Mouse (Mus musculus) intestine, embryonic 14.5 days (tissue): Measurements from ENCODE around the gene Ccdc146. TPM values are rescaled to one million over a fixed set of nuclear protein-coding genes. Genes with fewer than 3 reads are reported as not detected.
"Not testable (repeated sequence)": the region's sequence is repeated elsewhere in the genome, so short reads cannot be mapped to it uniquely, and the experiment has no call there.

Source experiments
- ATAC-seq: fragments of 200-750 bp; cut with Nextera tagmentation; replicated peaks from 2 replicates; pipeline ENCODE4 v1.8.0; 2017; ENCODE audit warnings: low read depth, moderate number of reproducible peaks, moderate TSS enrichment, moderate library complexity; ENCODE audit not compliant: low FRiP score, low TSS enrichment
- DNase-seq: peaks from one replicate; pipeline ENCODE4 v3.0.0-alpha.2; 2018; ENCODE audit warnings: low spot score
- H3K27ac ChIP-seq: fragments of 300-500 bp; sonication (generic); 2 replicates; pipeline ENCODE4 v1.5.1; 2014; ENCODE audit warnings: low read depth, mild to moderate bottlenecking, control low read depth
- H3K27me3 ChIP-seq: fragments of 300-500 bp; sonication (generic); replicated peaks from 2 replicates; pipeline ENCODE4 v1.6.1; 2014; ENCODE audit warnings: low read length, control low read depth; ENCODE audit not compliant: control insufficient read depth, insufficient read depth
- H3K36me3 ChIP-seq: fragments of 300-500 bp; sonication (generic); 2 replicates; pipeline ENCODE4 v1.6.1; 2014; ENCODE audit warnings: low read length, control low read depth; ENCODE audit not compliant: control insufficient read depth, insufficient read depth
- H3K4me1 ChIP-seq: fragments of 300-500 bp; sonication (generic); replicated peaks from 2 replicates; pipeline ENCODE4 v1.6.1; 2014; ENCODE audit warnings: low read length, control low read depth, mixed read lengths; ENCODE audit not compliant: control insufficient read depth, insufficient read depth
- H3K4me2 ChIP-seq: fragments of 300-500 bp; sonication (generic); 2 replicates; pipeline ENCODE4 v1.6.1; 2014; ENCODE audit warnings: low read length
- H3K4me3 ChIP-seq: fragments of 300-500 bp; sonication (generic); 2 replicates; pipeline ENCODE4 v1.5.1; 2014; ENCODE audit warnings: low read depth, low read length, control low read depth, mixed read lengths
- H3K9ac ChIP-seq: fragments of 300-500 bp; sonication (generic); 2 replicates; pipeline ENCODE4 v1.6.1; 2014; ENCODE audit warnings: mild to moderate bottlenecking, low read length
- H3K9me3 ChIP-seq: fragments of 300-500 bp; sonication (generic); 2 replicates; pipeline ENCODE4 v1.6.1; 2016; ENCODE audit warnings: low read length, control low read depth; ENCODE audit not compliant: control insufficient read depth
- WGBS: fragments of 180-500 bp; shearing (Covaris S2); extraction: QIAGEN DNeasy Blood & Tissue Kit; methylation state at CpG from one replicate; pipeline ENCODE4 v1.1.7; 2014; 5-methylcytosine and 5-hydroxymethylcytosine counted together
- polyA plus RNA-seq: library from polyadenylated mRNA; unstranded; fragments of >200 nt; fragmentation: Nextera tagmentation; extraction: Ambion mirVana; gene quantifications from 2 replicates; pipeline ENCODE4 v1.2.1, GENCODE M21; 2014

Gene Ccdc146
- polyA plus RNA-seq, 1 experiment from 2014 or later: 0.76 TPM

GRCm38 (mm10) chr5:21370218-21370947, 54.1 kb downstream of the Ccdc146 start:
- no peak overlapping the region for H3K4me2 ChIP-seq
- H3K9ac ChIP-seq: no peak overlapping the region
- peaks cover 5% of the 10 kb centered on the region; the same call in 1 of the 2 replicates for H3K27me3 ChIP-seq
- 0 out of 2 replicates have a peak, but pooled peaks cover 5% of the 10 kb centered on the region for H3K4me1 ChIP-seq
- ATAC-seq: no peak
- DNase-seq: peak; percentile 32
- no peaks in the 10 kb centered on the region for H3K9me3 ChIP-seq
- no peak overlapping the region for H3K27ac ChIP-seq
- 89% methylated on average over 5 of the region's 5 CpGs for WGBS
- H3K36me3 ChIP-seq: no peaks in the 10 kb centered on the region
- no peak overlapping the region for H3K4me3 ChIP-seq

DNA sequence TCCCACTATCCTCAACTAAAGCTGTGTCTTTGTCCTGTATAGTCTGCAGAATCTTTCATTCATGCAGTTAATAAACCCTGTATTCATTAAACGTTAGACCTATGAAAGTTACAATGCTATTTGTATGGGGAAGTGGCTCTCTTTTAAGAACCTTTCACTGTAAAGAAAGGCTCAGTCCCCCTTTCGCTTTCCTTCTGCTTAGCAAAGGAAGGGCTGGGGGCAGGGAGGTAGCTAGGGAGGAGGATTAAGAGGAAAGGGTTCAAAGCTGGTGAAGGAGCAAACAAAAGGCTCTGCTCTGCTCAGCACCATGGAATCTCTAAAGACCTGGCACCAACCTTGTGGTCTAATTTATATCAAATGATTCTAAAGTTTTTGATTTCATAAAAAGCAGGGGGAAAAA, 57.0 kb downstream of the Ccdc146 start:
- Histone ChIP-seq H3K27me3 (no peaks in the 10 kb centered on the region), H3K27ac (no peak overlapping the region), H3K9ac (no peak overlapping the region), H3K4me1 (no peaks in the 10 kb centered on the region), H3K4me3 (no peak overlapping the region), H3K4me2 (no peak overlapping the region), H3K36me3 (no peaks in the 10 kb centered on the region), H3K9me3 (no peaks in the 10 kb centered on the region)
- 57% methylated on average over 2 of the region's 2 CpGs for WGBS
- no peak for DNase-seq
- ATAC-seq: no peak

GRCm38 (mm10) chr5:21366338-21367053, 58.0 kb downstream of the Ccdc146 start:
- no peak overlapping the region for H3K27ac ChIP-seq
- 74% methylated on average over 4 of the region's 4 CpGs for WGBS
- no peaks in the 10 kb centered on the region for H3K36me3 ChIP-seq
- ATAC-seq (no peak), DNase-seq (no peak)
- H3K4me2 ChIP-seq: no peak overlapping the region
- H3K27me3 ChIP-seq: no peaks in the 10 kb centered on the region
- no peak overlapping the region for H3K4me3 ChIP-seq
- no peak overlapping the region for H3K9ac ChIP-seq
- H3K4me1 ChIP-seq: no peaks in the 10 kb centered on the region
- H3K9me3 ChIP-seq: no peaks in the 10 kb centered on the region

GRCm38 (mm10) chr5:21363343-21363742, 61.1 kb downstream of the Ccdc146 start:
- no peak for ATAC-seq
- 46% methylated on average over 3 of the region's 3 CpGs for WGBS

GRCm38 (mm10) chr5:21358648-21359047, 65.8 kb downstream of the Ccdc146 start:
- no peak overlapping the region for H3K4me3 ChIP-seq
- no peaks in the 10 kb centered on the region for H3K27me3 ChIP-seq
- 0 out of 2 replicates have a peak, but pooled peaks cover 5% of the 10 kb centered on the region for H3K4me1 ChIP-seq
- H3K9ac ChIP-seq: no peak overlapping the region
- H3K27ac ChIP-seq: no peak overlapping the region
- ATAC-seq (no peak), DNase-seq (no peak)
- 86% methylated on average over 3 of the region's 3 CpGs for WGBS
- H3K9me3 ChIP-seq: no peaks in the 10 kb centered on the region
- H3K4me2 ChIP-seq: no peak overlapping the region
- H3K36me3 ChIP-seq: no peaks in the 10 kb centered on the region

More at GRCm38 (mm10) chr5:21363343-21363742, 61.1 kb downstream of the Ccdc146 start:
- H3K9me3 ChIP-seq: no peaks in the 10 kb centered on the region
- H3K27ac ChIP-seq: no peak overlapping the region
- no peaks in the 10 kb centered on the region for H3K36me3 ChIP-seq
- DNase-seq: no peak
- no peaks in the 10 kb centered on the region for H3K4me1 ChIP-seq
- H3K4me2 ChIP-seq: no peak overlapping the region
- no peak overlapping the region for H3K9ac ChIP-seq
- no peaks in the 10 kb centered on the region for H3K27me3 ChIP-seq
- no peak overlapping the region for H3K4me3 ChIP-seq

DNA sequence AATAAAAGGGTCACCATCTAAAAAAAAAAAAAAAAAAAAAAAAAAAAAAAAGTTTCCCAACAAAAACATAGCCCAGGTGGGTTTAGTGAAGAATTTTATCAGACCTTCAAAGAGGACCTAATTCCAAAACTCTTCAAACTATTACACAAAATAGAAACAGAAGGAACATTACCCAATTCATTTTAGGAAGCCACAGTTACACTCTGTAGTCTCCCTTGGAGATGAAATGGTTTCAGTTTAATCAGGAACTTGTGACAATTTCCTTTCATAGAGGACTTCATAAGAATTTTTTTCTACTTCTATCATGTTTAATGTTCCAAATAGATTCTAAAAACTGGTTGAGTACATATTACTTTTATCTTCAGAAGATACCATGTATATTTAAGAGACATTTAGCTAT, 72.8 kb downstream of the Ccdc146 start:
- no peak overlapping the region for H3K9ac ChIP-seq
- H3K4me3 ChIP-seq: no peak overlapping the region
- peaks cover 8% of the 10 kb centered on the region; the same call in 1 of the 2 replicates for H3K4me1 ChIP-seq
- DNase-seq (no peak), ATAC-seq (no peak)
- no peaks in the 10 kb centered on the region for H3K9me3 ChIP-seq
- no peak overlapping the region for H3K27ac ChIP-seq
- no peaks in the 10 kb centered on the region for H3K36me3 ChIP-seq
- no peaks in the 10 kb centered on the region for H3K27me3 ChIP-seq
- no peak overlapping the region for H3K4me2 ChIP-seq

- DNase-seq: peak; percentile 43
- Histone ChIP-seq H3K9ac (no peak overlapping the region), H3K4me1 (peaks cover under 1% of the 10 kb centered on the region; the same call in 1 of the 2 replicates), H3K4me3 (no peak overlapping the region), H3K27me3 (no peaks in the 10 kb centered on the region), H3K36me3 (no peaks in the 10 kb centered on the region), H3K9me3 (no peaks in the 10 kb centered on the region), H3K4me2 (no peak overlapping the region), H3K27ac (no peak overlapping the region)
- WGBS: 85% methylated on average over 7 of the region's 7 CpGs
- ATAC-seq: no peak
Measured at GRCm38 (mm10) chr5:21348366-21348765, 76.1 kb downstream of the Ccdc146 start.

GRCm38 (mm10) chr5:21342265-21342664, 82.2 kb downstream of the Ccdc146 start:
- not testable (repeated sequence) for DNase-seq, H3K9me3 ChIP-seq, H3K4me1 ChIP-seq, H3K9ac ChIP-seq, H3K27ac ChIP-seq, H3K27me3 ChIP-seq, ATAC-seq, H3K36me3 ChIP-seq, H3K4me3 ChIP-seq, H3K4me2 ChIP-seq
